Mouse (Mus musculus) stomach, postnatal 0 days (tissue): ENCODE data around the gene Armc6.

ENCODE experiments used
- CTCF ChIP-seq: IDR thresholded peaks from 2 replicates; pipeline ENCODE4 v1.5.1; 2016; ENCODE audit warnings: antibody characterized with exemption, low read depth, mild to moderate bottlenecking, moderate library complexity
- EP300 ChIP-seq: optimal IDR thresholded peaks from 2 replicates; pipeline ENCODE3; 2016; ENCODE audit warnings: antibody characterized with exemption

DNA sequence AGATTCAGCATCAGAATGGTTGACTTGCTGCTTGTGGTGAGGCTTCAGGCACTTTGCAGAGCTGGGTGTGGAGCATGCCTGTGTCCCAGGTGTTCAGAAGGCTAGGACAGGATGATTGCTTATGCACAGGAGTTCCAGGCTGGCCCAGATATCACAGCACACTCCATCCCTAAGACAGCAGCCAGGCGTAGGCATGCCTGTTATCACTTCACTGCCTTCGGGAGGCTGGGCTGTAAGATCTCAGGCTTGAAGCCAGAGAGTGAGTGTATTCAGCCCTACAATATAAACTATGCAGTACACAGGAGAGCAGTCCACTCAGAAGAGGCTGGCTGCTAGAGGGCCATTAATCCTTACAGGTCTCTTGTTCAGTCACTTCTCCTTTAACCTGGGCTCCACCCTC lies 24.8 kb upstream of the Armc6 start:
- TF ChIP-seq CTCF = no peak
- TF ChIP-seq EP300 = no peak
